Mouse (Mus musculus): ENCODE results near the gene Klrb1b.
"Not testable (repeated sequence)": the region's sequence is repeated elsewhere in the genome, so short reads cannot be mapped to it uniquely, and the experiment has no call there.

The Klrb1b gene

DNA sequence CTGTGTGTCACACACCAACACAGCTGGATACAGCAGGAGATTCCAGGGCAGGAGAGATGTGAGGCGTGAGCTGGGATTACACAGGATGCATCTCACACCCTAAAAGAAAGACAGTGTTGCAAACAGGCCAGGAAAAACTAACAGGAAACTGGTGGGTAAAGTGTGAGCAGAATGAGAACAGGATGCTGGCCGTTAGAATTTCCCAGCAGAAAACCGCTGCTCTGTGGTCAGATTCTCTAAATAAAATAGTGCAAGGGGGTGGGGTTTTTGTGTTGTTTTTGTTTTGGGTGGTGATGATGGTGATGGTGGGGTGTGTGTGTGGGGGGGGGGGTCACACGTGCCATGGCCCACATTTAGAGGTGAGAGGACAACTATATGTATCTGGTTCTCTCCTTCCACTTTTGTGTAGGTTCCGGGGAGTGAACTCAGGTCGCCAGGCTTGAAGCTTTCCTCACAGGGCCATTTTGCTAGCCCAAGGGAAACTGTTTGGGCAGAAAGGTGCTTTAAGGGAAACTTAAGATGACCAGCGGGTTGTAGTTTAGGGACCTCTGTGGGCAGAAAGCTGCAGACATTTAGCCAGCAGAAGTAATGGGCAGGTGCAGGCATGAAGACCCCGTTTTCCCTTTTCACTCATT lies 29.7 kb downstream of the Klrb1b start:
- POLR2A ChIA-PET, result interaction anchor here in 1 of 4 experiments (0.7 to 1.3 kb wide), 3 partner anchors 9 to 32 kb away, joined by 3 to 6 read pairs (median 4); no protein-coding TSS in a partner anchor
- CTCF ChIA-PET, result interaction anchor here in 1 of 4 experiments (0.6 kb wide), 1 partner anchor 92 kb away, joined by 3 read pairs; no protein-coding TSS in a partner anchor

GRCm38 (mm10) chr6:128793734-128794133 lies 32.4 kb downstream of the Klrb1b start:
- POLR2A ChIA-PET, result interaction anchor here in 1 of 4 experiments (1.3 kb wide), 1 partner anchor 24 kb away, joined by 3 read pairs; no protein-coding TSS in a partner anchor

GRCm38 (mm10) chr6:128790491-128790994 lies 35.6 kb downstream of the Klrb1b start:
- ChIA-PET POLR2A (interaction anchor here in 2 of 4 experiments (0.6 to 1.8 kb wide), 2 partner anchors 77 to 167 kb away, joined by 4 to 7 read pairs; partner anchors contain the start of gene Klrb1a (in 1 of the 2)), CTCF (interaction anchor here in 1 of 4 experiments (0.7 to 1.4 kb wide), 2 partner anchors 24 to 37 kb away, joined by 3 to 4 read pairs; no protein-coding TSS in a partner anchor)

More at GRCm38 (mm10) chr6:128793734-128794133, 32.4 kb downstream of the Klrb1b start:
- CTCF ChIA-PET, result no interaction called here

DNA sequence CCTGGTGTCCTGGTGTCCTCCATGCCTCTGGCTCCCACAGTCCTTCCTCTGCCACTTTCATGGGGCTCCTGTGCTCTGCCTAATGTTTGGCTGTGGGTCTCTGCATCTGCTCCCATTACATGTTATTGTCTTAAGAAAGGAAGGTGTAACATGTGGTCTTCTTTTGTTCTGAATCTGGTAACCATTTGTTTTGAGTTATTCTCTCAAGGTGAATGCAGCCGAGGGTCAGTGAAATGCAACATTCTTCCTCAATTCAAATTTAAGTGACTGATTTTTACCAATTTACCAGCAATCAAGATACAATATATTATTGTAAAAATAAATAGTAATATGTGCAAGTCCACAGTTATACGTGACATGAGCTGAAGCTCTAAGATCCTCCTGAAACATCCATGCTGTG lies 37.0 kb downstream of the Klrb1b start, which contains the start of gene Klrb1c:
TSS of gene Klrb1c (minus strand) at position 101 of the 400 bp plus-strand sequence.
- ChIA-PET POLR2A (interaction anchor here in 2 of 4 experiments (1.3 to 1.8 kb wide), 2 partner anchors 165 to 166 kb away, joined by 3 to 7 read pairs; partner anchors contain the start of gene Klrb1a (in 2 of the 2)), CTCF (interaction anchor here in 1 of 4 experiments (1.2 kb wide), 1 partner anchor 166 kb away, joined by 3 read pairs; the partner anchor contains the start of gene Klrb1a)

GRCm38 (mm10) chr6:128788517-128788916 lies 37.6 kb downstream of the Klrb1b start:
- POLR2A ChIA-PET, result interaction anchor here in 2 of 4 experiments (1.3 to 1.8 kb wide), 2 partner anchors 165 kb away, joined by 3 to 7 read pairs; partner anchors contain the start of gene Klrb1a (in 2 of the 2)
- CTCF ChIA-PET, result interaction anchor here in 1 of 4 experiments (0.5 kb wide), 1 partner anchor 32 kb away, joined by 3 read pairs; no protein-coding TSS in a partner anchor

DNA sequence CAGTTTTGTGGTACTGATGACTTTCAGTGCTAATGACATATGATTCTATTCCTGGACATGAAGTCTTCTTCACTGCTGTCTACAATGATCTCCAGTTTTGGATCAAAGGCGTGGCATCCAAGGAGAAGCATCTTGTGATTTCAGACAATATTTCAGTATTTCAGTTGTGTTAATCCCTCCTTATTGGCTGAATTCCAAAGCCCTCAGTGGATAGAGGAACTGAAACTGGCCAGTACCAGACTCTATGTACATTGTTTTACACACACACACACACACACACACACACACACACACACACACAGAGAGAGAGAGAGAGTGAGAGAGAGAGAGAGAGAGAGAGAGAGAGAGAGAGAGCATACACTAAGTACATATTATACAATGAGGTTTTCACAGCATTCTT lies 39.7 kb downstream of the Klrb1b start:
- POLR2A ChIA-PET, CTCF ChIA-PET: not testable (repeated sequence)

DNA sequence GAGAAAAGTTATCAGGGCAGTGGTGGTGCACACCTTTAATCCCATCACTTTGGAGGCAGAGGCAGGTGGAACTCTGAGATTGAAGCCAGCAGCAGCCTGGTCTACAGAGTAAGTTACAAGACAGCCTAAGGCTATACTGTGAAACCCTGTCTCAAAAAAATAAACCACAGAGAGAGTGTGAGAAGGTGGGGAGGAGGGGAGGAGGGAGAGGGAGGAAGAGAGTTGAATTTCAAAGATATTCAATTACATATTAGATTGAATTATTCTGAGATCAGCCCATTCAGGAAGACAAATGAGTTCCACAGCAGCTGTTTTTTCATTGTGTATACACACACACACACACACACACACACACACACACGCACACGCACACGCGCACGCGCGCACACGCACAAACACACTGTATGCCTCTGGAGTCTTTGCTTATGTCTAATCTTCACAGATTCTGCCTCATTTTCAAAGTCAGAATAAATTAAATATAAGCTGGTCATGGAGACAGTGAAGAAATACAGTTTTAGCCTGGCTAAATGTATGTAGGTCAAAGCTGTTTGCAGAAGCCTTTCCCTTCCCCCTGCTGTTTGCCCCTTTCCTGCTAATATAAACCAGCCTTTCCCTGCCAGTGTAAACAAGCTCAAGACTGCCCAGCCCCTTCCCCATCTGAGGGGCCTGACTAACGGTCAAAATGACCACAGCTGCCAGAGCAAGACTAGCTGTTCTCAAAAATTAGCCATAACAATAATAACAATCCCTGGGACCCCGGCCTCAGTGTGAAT lies 56.5 kb downstream of the Klrb1b start:
- POLR2A ChIA-PET, result interaction anchor here in 2 of 4 experiments (0.7 to 1.1 kb wide), 3 partner anchors 24 to 716 kb away, joined by 3 to 4 read pairs (median 3); no protein-coding TSS in a partner anchor
- CTCF ChIA-PET, result interaction anchor here in 2 of 4 experiments (0.6 to 0.7 kb wide), 2 partner anchors 62 to 533 kb away, joined by 3 read pairs; no protein-coding TSS in a partner anchor

- ChIA-PET POLR2A (interaction anchor here in 1 of 4 experiments (2.2 kb wide), 1 partner anchor 37 kb away, joined by 28 read pairs; no protein-coding TSS in a partner anchor), CTCF (interaction anchor here in 2 of 4 experiments (0.7 to 5.2 kb wide), 2 partner anchors 35 to 182 kb away, joined by 3 to 174 read pairs; no protein-coding TSS in a partner anchor)
These were observed 58.1 kb downstream of the Klrb1b start for GRCm38 (mm10) chr6:128768047-128768446.

DNA sequence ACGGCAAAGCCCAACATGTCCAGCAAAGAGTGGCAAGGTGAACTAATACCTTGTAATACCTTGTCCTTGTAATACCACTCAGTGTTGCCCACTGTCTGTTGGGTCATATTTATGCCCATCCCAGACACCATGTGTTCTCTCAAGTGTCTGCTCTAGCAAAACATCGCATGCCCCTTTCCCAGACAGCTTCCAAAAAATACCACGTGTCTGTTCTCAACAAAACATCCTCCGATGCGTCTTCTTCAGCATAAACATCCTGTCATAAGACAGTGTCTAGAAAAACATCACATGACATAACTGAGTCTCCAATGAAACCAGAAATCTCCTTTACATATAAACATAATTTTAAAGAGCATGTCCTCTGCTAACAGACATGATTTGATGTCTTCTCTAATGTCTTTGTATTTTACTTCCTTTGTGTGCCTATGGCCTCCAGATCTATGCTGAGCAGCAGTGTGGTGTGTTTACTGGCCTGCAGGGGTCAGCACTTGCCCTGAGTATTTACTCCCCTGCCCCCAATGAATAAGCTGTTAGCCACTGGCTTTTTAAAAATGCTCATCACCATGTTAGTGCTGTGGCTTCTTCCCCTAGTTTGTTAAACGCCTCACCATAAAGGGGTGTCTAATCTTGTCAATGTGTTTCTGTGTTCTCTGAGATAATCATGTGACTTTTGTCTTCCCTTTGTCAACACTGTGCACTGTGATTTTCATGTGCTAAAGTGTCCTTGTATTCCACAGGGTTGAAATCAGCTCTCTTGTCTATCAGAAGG lies 59.5 kb downstream of the Klrb1b start:
- POLR2A ChIA-PET, result interaction anchor here in 3 of 4 experiments (0.7 to 2.2 kb wide), 10 partner anchors 16 to 79 kb away, joined by 3 to 28 read pairs (median 4); no protein-coding TSS in a partner anchor
- CTCF ChIA-PET, result interaction anchor here (0.6 to 5.2 kb wide), 27 partner anchors 10 to 488 kb away, joined by 3 to 174 read pairs (median 4); no protein-coding TSS in a partner anchor

- ChIA-PET CTCF (interaction anchor here in 2 of 4 experiments (1.9 to 5.2 kb wide), 2 partner anchors 38 to 80 kb away, joined by 6 to 174 read pairs; no protein-coding TSS in a partner anchor), POLR2A (interaction anchor here in 1 of 4 experiments (1.8 kb wide), 1 partner anchor 38 kb away, joined by 14 read pairs; no protein-coding TSS in a partner anchor)
These were observed 60.9 kb downstream of the Klrb1b start for GRCm38 (mm10) chr6:128765211-128765610.

GRCm38 (mm10) chr6:128764598-128764997 lies 61.5 kb downstream of the Klrb1b start:
- ChIA-PET CTCF (interaction anchor here (0.6 to 5.2 kb wide), 11 partner anchors 33 to 494 kb away, joined by 3 to 174 read pairs (median 5); no protein-coding TSS in a partner anchor), POLR2A (interaction anchor here in 3 of 4 experiments (0.6 to 1.8 kb wide), 11 partner anchors 28 to 298 kb away, joined by 3 to 41 read pairs (median 3); no protein-coding TSS in a partner anchor)

DNA sequence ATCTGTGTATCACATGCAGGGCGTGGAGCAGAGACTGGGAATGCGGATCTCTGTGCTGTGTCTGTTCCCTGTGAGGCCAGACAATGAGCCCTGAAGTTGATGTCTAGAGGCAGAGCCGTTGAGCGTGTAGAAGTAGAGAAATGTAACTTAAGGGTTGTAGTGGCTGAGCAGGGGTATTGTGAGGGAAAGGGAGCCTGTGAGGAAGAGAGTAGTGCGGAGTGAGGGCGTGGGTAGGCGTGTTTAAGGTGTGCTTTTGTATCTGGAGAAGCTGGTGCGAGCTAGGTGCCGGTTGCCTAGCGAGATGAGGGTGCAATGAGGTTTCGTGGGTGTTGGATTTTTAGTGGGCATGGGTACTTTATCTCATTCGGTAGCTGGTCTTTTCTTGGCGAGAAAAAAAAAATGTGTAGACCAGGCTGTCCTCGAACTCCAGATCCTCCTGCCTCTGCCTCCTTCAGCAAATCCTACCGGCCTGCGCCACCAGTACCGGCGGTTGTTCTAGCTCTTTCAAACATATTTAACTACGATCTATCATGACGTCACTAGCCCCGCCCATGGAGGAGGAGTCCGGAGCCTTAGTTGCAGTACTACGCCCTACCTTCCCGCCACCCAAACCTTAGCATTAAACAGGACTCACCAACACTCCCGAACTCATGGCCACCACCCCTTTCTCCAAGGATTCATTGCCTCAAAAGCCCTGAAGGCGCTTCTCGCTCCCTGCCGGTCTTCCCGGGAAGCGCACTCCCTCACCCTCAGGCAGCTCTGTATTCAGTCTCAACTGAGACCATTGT lies 62.2 kb downstream of the Klrb1b start:
- ChIA-PET CTCF (interaction anchor here (0.5 to 5.2 kb wide), 15 partner anchors 34 to 1849 kb away, joined by 3 to 174 read pairs (median 4); no protein-coding TSS in a partner anchor), POLR2A (interaction anchor here in 3 of 4 experiments (0.6 to 1.8 kb wide), 14 partner anchors 9 to 297 kb away, joined by 3 to 41 read pairs (median 3); no protein-coding TSS in a partner anchor)
